Mouse (Mus musculus) cerebellum, adult 18-20 months (tissue): ENCODE data around the gene Fpr-rs7.

Experiments
- DNase-seq, 2 experiments: peaks; one replicate each; pipeline ENCODE4 v3.0.0; 2021

The Fpr-rs7 gene

DNA sequence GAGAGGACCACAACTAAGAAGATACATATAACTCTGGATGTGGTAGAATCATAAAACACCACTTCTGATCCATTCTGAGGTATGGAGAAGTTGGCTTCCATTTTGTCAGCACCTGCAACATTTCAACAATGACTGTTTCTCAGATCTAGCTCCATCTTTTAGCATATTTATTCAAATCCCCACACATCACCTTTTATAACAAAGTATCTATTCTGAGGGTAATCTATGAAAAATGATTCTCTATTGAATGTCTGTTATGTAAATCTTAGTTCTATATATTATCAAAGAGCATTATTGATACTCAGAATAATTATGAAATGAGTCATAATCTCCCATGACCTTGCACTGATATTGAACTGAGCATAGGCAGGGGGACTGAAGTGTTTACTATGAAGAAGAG lies at the start of gene Fpr-rs7:
TSS of gene Fpr-rs7 (minus strand) at position 101 of the 400 bp plus-strand sequence.
- DNase-seq, result no peak

GRCm38 (mm10) chr17:20074090-20074489 lies 39.9 kb downstream of the Fpr-rs7 start:
- DNase-seq, result no peak

DNA sequence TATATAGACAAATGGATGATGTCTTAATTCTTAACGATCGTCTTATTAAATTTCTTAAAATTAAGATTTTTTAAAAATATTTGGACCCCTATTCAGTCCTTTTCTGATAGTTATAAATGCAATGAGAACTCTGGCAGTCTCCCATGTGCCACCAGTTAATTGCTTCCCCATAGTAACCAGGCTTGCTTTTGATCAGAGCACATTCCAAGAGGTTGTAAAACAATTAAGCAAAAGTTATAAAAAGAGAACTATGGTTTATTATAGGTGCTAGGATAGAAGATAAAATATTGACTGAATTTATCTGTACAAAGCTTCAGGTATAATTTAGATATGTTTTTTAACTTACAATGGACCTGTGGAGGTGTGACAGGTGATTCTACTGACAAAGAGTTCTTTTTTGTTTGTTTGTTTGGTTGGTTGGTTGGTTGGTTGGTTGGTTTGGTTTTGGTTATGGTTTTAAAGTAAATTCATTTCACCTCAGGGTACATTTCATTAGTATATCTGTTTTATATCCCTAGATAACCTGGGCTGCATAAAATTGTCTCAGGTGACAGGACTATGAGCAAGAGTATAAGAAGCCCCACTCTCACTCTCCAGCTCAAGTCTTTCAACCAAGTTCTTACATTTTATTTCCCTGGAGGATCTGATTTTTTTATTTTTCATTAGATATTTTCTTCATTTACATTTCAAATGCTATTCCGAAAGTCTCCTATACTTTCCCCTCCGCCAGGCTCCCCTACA lies 42.2 kb downstream of the Fpr-rs7 start:
- no peak for DNase-seq
